Mouse (Mus musculus) spleen, embryonic (tissue): Measurements from ENCODE around the gene Atf5.

ENCODE experiments used
- CTCF ChIA-PET: fragments of 350-600 bp; sonication (Branson Sonifier 250); formaldehyde crosslinking; loops from one replicate; lab custom pipeline; 2022; lab: Charles Lee

Gene Atf5

DNA sequence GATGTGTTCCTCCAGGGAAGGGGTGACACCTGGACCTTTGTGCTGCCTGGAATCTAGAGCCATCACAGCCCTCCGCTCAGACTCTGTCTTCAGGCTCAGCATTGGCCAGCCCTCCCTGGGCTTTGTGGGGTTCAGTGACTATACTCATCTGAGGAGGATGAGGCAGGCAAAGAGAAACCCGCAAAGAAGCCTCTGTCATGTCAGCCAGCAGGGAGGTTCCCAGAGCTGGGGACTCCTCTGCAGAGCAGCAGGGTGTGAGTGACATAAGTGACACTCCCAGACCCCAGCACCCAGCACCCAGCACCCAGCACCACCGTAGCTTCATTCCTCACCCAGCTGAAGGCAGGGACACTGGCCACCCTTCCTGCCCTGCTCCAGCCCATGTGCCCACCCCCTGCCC is 26.9 kb downstream of the Atf5 start:
- CTCF ChIA-PET = no interaction called here

DNA sequence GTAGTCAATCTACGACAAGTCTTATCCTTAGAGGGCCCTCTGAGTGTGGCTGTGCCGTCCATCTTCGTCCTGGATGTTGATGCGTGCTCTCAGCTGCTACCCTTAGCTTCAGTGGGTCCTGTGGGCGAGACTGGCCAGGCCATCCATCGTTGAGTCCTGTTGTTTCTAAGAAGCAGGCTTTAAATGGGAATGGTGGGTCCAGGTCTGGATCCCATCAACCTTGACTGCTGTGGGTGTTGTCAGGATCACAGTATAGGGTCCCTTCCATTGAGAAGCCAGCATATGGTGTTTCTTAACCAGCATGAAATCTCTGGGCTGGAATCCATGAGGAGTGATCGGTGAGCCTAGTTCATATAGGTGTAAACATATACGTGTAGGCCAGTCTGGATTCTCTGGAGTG is 36.4 kb downstream of the Atf5 start:
- CTCF ChIA-PET = no interaction called here

DNA sequence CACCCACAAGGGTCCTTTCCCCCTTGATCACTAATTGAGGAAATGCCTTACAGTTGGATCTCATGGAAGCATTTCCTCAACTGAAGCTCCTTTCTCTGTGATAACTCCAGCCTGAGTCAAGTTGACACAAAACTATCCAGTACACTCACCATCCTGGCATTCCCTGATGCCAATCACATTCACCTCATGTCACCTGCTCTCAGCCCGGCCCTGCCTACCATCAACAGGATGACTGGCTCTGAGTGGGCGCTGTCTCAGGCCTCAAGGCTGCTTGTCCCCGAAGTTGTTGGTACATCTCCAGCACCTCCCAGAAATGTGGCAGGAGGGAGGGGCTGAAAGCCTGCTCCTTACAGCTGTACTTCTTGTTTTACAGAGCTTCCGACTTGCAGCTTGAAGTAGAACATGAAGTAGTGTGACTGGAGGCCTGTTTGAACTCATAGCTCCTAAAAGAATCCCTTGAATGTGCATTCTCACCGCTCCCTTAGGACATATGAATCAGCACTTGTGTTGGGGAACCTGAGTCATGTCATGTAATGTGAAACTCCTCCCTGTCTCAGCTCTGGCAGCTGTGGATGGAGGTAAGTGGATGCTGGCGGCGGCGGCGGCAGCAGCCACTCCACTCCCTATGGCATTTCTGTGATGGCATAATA is 39.5 kb downstream of the Atf5 start:
- CTCF ChIA-PET = no interaction called here

DNA sequence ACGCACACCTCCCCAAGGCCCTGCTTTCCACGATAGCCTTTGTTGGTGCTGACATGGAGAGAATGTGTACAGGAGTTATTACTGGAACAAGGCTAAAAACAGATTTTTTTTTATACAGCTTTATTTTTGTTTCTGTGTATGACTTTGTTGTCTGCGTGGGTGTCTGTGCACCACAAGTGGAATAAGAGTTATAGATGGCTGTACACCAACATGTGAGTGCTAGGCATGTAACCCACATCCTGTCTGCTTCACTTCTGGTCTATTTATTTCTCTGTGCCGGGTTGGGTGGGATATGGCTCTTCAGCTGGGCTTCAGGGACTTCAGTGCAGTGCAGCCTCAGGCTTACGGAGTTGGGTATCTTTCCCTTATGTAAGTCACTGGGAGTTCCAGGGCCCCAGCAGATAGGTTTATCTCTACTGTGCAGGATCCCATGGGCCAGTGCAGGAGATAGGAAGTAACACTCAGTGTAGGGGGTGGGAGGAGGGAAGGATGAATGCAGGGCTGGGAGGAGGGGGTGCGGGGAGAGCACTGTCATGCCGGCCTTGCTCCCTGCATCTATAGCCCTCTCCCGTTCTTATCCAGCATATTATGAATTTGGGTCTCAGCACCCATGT is 43.8 kb downstream of the Atf5 start:
- CTCF ChIA-PET = no interaction called here

DNA sequence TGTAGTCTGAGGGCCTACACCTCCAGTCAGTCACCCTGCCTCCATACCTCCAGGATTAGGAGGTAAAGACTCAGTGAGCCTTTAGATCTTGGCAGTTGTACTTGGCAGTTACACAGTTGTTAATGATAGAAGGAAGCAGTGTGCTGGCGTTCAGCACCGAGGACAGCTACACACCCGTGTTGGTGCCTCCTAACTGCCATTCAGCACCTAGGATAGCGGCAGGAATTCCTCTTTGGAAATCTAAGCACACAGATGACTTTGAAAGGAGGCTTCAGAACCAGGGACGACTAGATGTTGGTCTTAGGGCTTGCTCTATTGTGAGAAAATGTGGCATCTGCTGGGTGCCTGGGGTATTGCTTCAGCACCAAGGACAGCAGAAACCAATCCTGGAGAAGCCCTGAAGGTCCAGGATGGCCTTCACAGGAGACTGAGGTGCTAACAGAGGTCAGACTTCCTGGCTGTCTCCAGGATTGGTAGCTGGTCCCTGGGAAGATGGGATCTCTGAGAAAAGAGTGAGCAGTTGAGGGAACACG is 46.3 kb downstream of the Atf5 start:
- CTCF ChIA-PET = no interaction called here

DNA sequence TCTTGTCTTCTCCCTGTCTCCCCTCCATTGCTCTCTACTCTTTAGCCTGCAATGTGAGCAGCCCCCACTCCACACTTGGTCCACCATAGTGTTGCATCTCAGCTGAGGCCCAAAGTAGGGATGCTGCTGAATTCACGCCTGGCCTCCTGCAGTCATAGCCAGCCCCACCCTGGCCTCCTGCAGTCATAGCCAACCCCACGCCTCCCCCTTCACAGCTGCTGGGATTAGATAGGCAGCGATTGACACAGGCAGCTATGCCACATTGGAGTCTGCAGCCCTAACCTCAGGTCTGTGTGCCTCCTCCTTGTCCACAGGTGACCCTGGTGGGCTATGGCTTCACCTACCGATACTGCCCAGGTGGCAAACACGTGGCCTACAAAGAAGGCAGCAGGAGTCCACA is 48.3 kb downstream of the Atf5 start:
- CTCF ChIA-PET = no interaction called here
